Mouse (Mus musculus) testis, postnatal 14 days (tissue): ENCODE measurements at regions not wholly inside any gene's neighbourhood (a gene's known extent, or its start where the extent isn't known, plus 50 kb on each side); places are given as distances from the start of the nearest gene placed in this dataset.

Source experiments
- DNase-seq: peaks from one replicate; pipeline ENCODE4 v3.0.0; 2021; ENCODE audit warnings: low spot score

DNA sequence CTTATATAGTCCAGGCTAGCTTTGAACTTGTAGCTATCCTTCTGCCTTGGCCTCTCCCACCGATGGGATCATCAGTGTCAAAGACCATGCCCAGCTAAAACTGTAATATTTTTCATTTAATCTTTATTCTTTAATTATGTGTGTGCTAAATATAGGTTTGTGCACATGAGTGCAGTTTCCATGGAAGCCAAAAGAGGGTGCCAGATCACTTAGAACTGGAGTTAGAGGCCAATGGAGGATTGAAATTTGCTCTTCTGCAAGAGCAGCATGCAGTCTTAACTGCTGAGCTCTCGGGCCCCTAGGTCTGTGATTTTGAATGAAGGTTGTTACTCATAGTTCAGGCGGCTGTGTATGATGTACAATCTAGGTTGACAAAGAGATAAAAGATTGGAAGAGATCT, 66.6 kb upstream of the Slc22a22 start:
- no peak for DNase-seq

DNA sequence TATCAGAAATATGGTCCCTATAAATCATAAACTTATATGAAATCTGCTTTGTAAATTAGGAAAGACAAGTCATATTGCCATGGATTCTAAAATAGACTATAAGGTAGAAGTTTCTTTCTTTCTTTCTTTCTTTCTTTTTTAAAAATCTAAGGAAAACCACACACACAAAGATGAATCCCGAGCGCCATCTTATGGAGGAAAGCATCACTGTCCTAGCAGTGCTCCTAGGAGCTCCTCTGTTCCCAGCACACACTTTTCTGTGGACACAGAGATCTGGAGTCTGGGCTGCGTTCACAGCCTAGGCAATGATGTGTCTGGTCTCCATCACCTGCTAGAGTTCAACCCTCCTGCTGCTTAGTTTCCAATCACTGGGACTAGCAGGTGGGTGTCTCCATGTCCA, 65.2 kb upstream of the Slc22a22 start:
- DNase-seq, result no peak

DNA sequence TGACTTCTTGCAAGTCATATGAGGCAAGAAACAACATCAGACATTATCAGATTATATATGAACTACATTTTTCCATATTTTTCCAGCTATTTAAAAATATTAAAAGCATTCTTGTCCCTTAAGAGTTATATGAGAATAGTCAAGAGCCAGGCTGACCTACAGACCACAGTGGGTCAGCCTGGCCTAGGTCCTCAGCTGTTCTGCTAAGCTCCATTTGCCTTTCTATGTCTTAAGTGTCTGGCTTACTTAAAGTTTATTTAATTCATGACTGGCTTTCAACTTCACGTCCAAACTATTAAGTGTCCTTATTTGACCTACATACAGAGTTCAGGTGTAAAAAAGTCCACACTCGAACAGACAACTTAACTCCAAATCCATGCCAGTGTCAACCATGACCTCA, 58.1 kb upstream of the Slc22a22 start:
- DNase-seq, result no peak
